In the genomic region with DNA sequence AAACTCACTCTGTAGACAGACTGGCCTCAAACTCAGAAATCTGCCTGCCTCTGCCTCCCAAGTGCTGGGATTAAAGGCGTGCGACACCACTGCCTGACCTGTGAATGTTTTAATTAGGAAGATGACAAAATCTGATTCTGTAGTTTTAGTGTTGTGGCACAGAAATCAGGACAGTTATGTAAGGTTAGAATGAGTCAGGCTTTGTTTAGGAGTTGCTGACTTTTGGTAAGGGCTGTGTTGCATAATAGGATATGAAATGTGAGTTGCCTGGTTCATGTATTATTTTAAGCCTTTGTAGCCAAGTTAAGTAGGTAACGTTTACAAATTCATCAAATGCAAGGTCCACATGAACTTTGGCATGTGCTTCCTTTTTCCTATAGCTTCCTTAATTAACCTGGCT, we compare ENCODE assay signal across 8 mouse cellular contexts. TPM values are rescaled to one million over a fixed set of nuclear protein-coding genes. Genes with fewer than 3 reads are reported as not detected.
DNase-seq lines count a peak whose midpoint lies in the region; ATAC-seq lines count a peak whose summit lies in the region.
"Had no signal": no experiment of that assay in that cellular context is flagged by ENCODE, and none has a peak within 500 bp of the region (broad histone marks: within the 10 kb centered on the region; RNA-seq: fewer than 3 reads in every experiment).

No protein-coding gene starts in this region.

- H3K9ac ChIP-seq in lung, embryonic 16.5 days (ENCODE audit: low read length) = no peak overlapping the region; the same call in 1 of the 2 replicates
- H3K9ac ChIP-seq in forebrain, embryonic 13.5 days = no peak overlapping the region
- H3K9ac ChIP-seq in liver, embryonic 13.5 days = peak overlapping the region; percentile 80; the same call in 1 of the 2 replicates

- no peaks in the 10 kb centered on the region for H3K27me3 ChIP-seq in lung, embryonic 16.5 days (ENCODE audit: control insufficient read depth, insufficient read depth, low read depth, low read length)
- no peaks in the 10 kb centered on the region for H3K27me3 ChIP-seq in forebrain, embryonic 13.5 days
- H3K27me3 ChIP-seq in liver, embryonic 13.5 days = no peaks in the 10 kb centered on the region

- peaks cover 7% of the 10 kb centered on the region for H3K4me1 ChIP-seq in lung, embryonic 16.5 days (replicated peaks; ENCODE audit: control insufficient read depth, insufficient read depth, low read length)
- peaks cover 18% of the 10 kb centered on the region for H3K4me1 ChIP-seq in forebrain, embryonic 13.5 days
- H3K4me1 ChIP-seq in liver, embryonic 13.5 days (replicated peaks) = peaks cover 26% of the 10 kb centered on the region

- no peak overlapping the region for H3K27ac ChIP-seq in lung, embryonic 16.5 days (ENCODE audit: low read length)
- no peak overlapping the region for H3K27ac ChIP-seq in forebrain, embryonic 13.5 days
- H3K27ac ChIP-seq in liver, embryonic 13.5 days = no peak overlapping the region

- DNase-seq in lung, postnatal 36 days = no peak
- DNase-seq in liver, embryonic 13.5 days = no peak
- no peak for DNase-seq in right cerebral cortex, adult 2 months (ENCODE audit: low spot score in 2 of 2)
- no peak for DNase-seq in yolk sac, embryonic 10.5 days (ENCODE audit: low spot score)
- DNase-seq in urinary bladder, postnatal 14 days (ENCODE audit: low spot score) = no peak

- peak overlapping the region; percentile 76 for H3K4me3 ChIP-seq in lung, embryonic 16.5 days (ENCODE audit: low read length)
- peak overlapping the region; percentile 78 for H3K4me3 ChIP-seq in forebrain, embryonic 13.5 days
- peak overlapping the region; percentile 74 for H3K4me3 ChIP-seq in liver, embryonic 13.5 days (replicated peaks)

- no peak for ATAC-seq in lung, embryonic 16.5 days (ENCODE audit: low read depth)
- ATAC-seq in forebrain, embryonic 13.5 days = no peak
- ATAC-seq in liver, embryonic 13.5 days (ENCODE audit: low read depth) = no peak
- ATAC-seq: inflammation-experienced regulatory T-cells, adult 6 months had no signal

- H3K36me3 ChIP-seq in lung, embryonic 16.5 days (ENCODE audit: control insufficient read depth, insufficient read depth, low read length) = peaks cover 10% of the 10 kb centered on the region
- peaks cover 15% of the 10 kb centered on the region for H3K36me3 ChIP-seq in forebrain, embryonic 13.5 days (ENCODE audit: poor library complexity, severe bottlenecking)
- peaks cover 16% of the 10 kb centered on the region for H3K36me3 ChIP-seq in liver, embryonic 13.5 days

- 77% methylated on average over 3 of the region's 3 CpGs for WGBS in lung, embryonic 16.5 days
- WGBS in forebrain, embryonic 13.5 days = 93% methylated on average over 3 of the region's 3 CpGs
- 64% methylated on average over 3 of the region's 3 CpGs for WGBS in liver, embryonic 13.5 days (ENCODE audit: insufficient replicate concordance)

- H3K9me3 ChIP-seq in lung, embryonic 16.5 days (ENCODE audit: control insufficient read depth, low read length) = no peaks in the 10 kb centered on the region
- H3K9me3 ChIP-seq in forebrain, embryonic 13.5 days (replicated peaks) = no peaks in the 10 kb centered on the region
- no peaks in the 10 kb centered on the region for H3K9me3 ChIP-seq in liver, embryonic 13.5 days (replicated peaks)

- peak overlapping the region; percentile 81 for H3K4me2 ChIP-seq in lung, embryonic 16.5 days (ENCODE audit: low read depth, low read length)
- peak overlapping the region; percentile 64 for H3K4me2 ChIP-seq in forebrain, embryonic 13.5 days
- peak overlapping the region; percentile 73 for H3K4me2 ChIP-seq in liver, embryonic 13.5 days

RNA-seq across cellular contexts. Expression of gene Riok2, which starts 1.5 kb away (rescaled TPM):
- 22.8 and 25.5 TPM in 2 replicates for polyA plus RNA-seq in lung, embryonic 16.5 days (2015; fragmentation: Nextera tagmentation; extraction: Ambion mirVana)
- polyA plus RNA-seq in forebrain, embryonic 13.5 days (2015; fragmentation: Nextera tagmentation; extraction: Ambion mirVana) = 29.3 and 32.9 TPM in 2 replicates
- 17.0 and 19.1 TPM in 2 replicates for polyA plus RNA-seq in liver, embryonic 13.5 days (2015; fragmentation: Nextera tagmentation; extraction: Ambion mirVana)

RNA-seq across cellular contexts. Expression of gene Lix1, which starts 26.9 kb away (rescaled TPM):
- polyA plus RNA-seq in lung, embryonic 16.5 days (2015; fragmentation: Nextera tagmentation; extraction: Ambion mirVana) = 0.80 and 0.83 TPM in 2 replicates
- polyA plus RNA-seq in forebrain, embryonic 13.5 days (2015; fragmentation: Nextera tagmentation; extraction: Ambion mirVana) = 57.7 and 59.1 TPM in 2 replicates
- 0.36 and 0.37 TPM in 2 replicates for polyA plus RNA-seq in liver, embryonic 13.5 days (2015; fragmentation: Nextera tagmentation; extraction: Ambion mirVana)

Comparison
In these comparisons a context has a peak if more than half of its experiments do, and no peak if none do; other contexts are left out.
1. RNA of gene Lix1, which starts 26.9 kb away (polyA plus RNA-seq): 57.7 to 59.1 TPM in forebrain, embryonic 13.5 days; 0.80 to 0.83 TPM in lung, embryonic 16.5 days and 0.36 to 0.37 TPM in liver, embryonic 13.5 days; every median in the first group is over 10 times any median in the second.
2. Peak in every context shown above with its lines, with median percentiles within 50 percentile points of each other: H3K4me2 ChIP-seq and H3K4me3 ChIP-seq.